Mouse (Mus musculus) cortical plate, adult 2 months (tissue): ENCODE results near the gene Stx5a.

Source experiments
- CTCF ChIP-seq: fragments of 200-500 bp; IDR thresholded peaks from 2 replicates; pipeline ENCODE4 v1.5.1; 2011; ENCODE audit warnings: mild to moderate bottlenecking, control low read depth, low read length; ENCODE audit not compliant: insufficient read depth; ENCODE audit errors: extremely low read depth
- POLR2A ChIP-seq: fragments of 200-500 bp; IDR thresholded peaks from 2 replicates; pipeline ENCODE4 v1.6.1; 2011; ENCODE audit warnings: mild to moderate bottlenecking, low read length, control low read depth; ENCODE audit not compliant: insufficient read depth; ENCODE audit errors: extremely low read depth

- TF ChIP-seq POLR2A (no peak), CTCF (no peak)
Observed at GRCm38 (mm10) chr19:8790171-8790570, 49.0 kb downstream of the Stx5a start.
